Mouse (Mus musculus): ENCODE results near the gene Pitpnb. TPM values are rescaled to one million over a fixed set of nuclear protein-coding genes. Genes with fewer than 3 reads are reported as not detected.

Pitpnb gene
- total RNA-seq, 2 experiments from 2014 or later, result 67.2 to 67.7 TPM

DNA sequence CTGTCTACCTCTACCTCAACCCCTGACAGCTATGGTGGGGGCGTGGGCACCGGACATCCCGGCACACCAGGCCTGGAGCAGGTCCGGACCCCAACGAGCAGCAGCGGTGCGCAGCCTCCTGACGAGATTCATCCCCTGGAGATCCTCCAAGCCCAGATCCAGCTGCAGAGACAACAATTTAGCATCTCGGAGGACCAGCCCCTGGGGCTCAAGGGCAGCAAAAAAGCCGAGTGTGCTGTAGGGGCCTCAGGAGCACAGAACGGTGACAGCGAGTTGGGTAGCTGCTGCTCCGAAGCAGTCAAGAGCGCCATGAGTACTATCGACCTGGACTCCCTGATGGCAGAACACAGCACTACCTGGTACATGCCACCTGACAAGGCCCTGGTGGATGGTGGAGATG is 90.9 kb downstream of the Pitpnb start:
- DNase-seq, result no peak

DNA sequence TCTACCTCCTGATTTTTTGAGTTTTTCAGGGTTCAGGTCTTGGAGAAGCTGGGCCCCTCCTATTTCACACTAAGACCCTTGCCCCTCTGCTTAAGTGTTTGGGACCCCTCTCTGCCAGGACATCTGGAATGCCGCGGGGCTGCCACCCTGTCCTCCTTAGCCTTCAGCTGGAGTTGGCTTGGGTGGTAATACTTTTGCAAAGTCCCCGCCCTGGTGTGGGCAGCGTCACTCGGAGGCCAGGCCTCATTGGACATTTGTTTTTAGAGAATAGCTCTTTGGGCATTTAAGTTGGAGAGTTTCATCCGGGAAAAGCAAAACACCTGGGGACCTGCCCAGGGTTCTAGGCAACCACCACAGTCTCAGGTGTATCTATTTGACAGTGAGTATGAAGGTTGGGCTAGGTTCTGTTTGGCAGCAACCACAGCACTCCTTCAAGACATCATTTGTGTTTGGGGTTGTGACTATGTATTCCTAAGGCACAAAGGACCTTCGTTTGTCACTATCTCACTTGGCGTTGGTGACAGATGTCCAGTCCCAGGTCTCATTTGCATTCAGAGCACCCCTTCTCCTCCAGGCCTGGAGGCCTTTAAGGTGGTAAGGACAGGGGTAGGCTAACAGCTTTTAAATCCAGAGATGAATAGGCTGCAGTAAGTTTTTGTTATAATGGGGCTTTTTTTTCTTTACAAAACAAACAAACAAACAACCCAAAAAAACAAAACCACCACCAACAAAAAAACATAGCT is 91.7 kb downstream of the Pitpnb start:
- DNase-seq, result no peak

DNA sequence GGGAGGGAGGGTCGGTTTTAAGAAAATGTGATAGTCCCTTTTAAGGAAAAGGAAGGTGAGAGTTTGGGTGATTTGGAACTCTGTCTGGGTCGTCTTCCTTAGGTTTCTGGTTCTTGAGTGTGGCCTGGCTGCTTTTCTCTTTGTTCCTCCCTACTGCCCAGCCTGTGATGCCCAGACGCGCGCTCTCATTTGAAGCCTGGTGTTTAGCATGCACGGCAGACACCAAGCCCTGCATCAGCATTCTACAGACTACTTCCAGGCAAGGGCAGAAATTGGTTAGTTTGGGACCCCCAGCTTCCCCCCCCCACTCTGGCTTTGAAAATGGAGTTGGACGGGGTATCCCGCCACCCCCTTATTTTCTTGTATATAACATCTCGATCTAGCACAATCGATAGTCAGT is 92.4 kb downstream of the Pitpnb start:
- no peak for DNase-seq

DNA sequence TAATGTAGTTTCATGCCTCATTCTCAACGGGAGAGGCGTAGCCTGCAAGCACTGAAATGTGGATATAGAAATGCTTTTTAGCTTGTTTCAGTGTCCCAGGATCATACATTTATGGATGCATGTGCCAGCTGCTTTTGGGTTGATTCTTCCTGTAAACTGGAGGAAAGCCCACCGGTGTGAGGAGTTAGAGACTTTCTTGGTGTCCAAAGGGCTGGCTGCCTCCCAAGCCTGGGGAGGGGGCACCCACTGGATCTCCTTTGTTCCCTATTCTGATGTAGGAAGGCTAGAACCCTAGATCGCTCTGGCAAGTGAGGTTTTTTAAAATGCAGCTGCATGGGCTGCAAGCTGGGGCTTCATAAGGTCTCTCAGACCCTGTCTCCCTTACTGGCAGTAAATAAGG is 93.1 kb downstream of the Pitpnb start:
- DNase-seq, result no peak

DNA sequence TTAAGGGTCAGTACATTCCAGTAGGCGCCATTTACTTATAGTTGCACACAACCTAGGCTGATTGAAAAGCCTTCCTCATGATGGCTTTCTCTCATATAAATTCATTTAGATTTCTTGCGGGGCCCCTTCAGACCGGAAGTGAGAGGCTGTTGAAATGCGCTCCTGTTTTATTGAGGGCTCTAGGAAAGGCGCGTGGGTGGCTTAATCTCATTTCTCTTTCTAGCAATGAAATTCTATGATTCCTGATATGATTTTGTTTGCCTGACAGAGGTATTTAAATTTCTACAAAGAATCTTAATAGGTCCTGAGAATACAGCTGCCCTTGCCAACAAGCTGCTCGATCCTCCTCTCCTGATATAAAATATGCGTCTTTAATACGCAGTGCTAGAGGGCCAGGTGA is 95.2 kb downstream of the Pitpnb start:
- DNase-seq, result no peak

DNA sequence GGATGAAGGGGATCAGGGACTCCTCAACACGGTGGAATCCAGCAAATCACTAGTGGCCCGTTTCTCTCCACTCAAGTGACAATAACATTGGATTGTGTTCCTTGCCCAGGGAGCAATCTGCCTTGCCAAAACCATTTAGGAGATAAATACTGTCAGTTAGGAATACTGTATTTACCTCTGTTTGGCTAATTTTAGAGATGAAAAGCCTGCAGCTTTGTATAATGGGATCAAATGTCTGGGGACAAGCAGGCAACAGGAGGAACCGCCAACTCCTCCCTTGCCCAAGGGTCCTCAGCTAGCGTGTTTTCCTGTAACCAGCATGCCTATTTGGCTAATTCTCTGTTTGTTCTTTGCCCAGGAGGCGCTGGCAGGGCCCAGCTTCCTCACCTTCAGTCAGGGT is 95.7 kb downstream of the Pitpnb start:
- no peak for DNase-seq

DNA sequence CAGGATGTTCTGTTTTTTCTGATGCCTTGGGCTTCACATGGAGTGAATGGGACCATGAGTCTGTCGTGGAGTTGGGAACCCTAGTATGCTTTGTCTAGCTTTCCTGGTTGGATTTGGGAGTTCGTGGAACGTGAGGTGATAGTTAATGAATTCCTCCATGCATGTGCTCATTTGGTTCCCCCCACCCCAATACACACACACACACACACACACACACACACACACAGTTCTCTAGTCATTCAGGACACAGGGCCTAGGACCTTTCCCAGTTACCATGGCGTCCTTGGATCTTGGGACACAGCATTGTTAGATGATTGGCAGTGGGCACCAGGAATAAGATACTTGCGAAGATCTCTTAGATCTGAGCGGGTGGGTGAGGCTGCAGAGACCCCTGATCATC is 98.3 kb downstream of the Pitpnb start:
- no peak for DNase-seq

DNA sequence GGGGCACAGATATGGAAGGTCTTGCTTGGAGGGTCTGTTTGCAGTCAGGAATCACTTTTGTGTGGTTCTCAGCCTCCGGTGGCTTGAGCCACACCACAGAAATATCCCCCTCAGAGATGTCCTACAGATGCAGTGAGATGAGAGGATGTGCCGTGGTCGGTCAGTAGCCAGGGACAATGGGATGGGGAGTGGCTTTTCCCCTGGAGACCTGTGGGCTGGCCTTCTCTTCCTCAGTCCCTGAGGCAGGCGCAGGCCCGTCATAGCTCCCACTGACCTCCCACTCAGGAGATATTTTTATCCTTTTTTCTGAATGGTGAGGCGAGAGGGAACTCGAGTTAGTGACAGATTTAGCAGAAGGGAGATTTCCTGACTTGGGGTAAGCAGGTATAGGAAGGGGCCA is 99.2 kb downstream of the Pitpnb start:
- DNase-seq, result no peak

DNA sequence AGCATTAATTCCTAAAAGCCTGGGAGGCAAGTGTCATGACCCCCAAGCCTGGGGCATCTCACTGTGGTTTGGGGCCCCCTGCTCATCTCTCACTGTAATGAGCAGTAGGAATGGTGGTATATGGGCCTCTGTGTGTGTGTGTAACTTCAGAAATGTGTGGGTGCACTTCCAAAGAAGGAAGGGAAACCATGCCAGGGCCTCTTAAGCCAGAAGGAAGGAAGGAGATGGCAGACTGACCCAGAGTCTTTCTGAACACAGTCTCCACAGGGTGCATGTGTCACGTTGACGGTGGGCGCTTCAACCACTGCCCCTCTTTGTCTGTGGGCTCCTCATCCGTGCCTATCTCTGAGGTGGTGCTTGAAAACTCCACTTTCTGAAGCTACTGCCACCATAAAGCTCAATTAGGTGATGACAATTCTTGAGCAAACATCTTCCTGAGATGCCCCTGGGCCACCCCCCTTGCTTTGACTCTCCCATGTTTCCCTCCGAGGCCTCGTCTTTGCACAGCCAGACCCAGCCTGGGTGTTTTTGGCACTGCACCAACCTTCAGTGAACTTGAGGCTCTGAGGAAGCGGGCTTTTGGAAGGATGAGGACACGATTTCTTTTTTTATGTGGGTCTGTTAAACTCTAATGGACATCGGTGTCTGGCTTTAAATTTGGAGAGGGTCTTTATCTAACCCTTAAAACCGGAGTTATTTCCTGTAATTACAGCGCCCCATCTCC is 100.6 kb downstream of the Pitpnb start:
- DNase-seq, result peak; percentile 32

DNA sequence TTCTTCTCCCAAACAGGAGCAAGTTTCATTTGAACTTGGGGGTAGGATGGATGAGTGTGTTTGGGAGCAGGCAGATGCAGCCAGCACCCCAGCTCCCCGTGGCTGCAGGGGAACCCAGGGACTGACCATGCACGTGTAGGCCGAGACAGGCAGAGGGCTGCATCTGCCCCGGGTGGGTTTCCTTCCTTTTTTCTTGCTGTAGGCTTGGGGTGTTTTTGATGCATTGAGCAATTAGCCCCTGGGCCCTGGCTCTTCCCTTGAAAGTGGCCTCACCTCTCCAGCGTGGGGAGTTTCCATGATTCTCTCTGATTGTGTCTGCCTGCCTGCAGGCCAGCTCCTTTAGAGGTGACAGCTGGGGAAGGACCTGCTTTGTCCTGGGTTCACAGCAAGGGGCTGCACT is 102.3 kb downstream of the Pitpnb start:
- no peak for DNase-seq

DNA sequence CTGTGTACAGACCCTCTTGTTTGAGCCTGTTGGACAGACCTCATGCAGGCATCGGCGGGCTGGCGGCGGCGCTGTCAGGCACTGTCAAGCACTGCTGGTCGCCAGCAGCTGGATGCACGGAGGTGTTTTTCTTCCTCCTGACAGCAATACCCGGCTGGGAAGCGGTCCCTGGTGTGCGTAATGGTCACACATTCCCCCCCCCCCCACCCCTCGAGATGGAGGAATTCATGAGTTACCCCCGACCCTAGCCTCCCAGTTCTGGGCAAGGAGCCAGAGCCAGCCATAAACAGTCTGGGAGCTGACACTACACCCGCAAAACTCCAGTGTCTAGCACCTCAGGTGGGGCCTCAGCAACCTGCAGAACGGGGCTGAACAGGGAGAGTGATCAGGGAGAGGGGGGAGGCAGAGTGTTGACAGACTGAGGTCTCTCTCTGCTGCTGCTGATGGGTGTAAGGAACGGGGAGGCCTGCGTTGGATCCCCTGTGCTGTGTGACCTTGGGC is 103.8 kb downstream of the Pitpnb start:
- DNase-seq, result no peak

DNA sequence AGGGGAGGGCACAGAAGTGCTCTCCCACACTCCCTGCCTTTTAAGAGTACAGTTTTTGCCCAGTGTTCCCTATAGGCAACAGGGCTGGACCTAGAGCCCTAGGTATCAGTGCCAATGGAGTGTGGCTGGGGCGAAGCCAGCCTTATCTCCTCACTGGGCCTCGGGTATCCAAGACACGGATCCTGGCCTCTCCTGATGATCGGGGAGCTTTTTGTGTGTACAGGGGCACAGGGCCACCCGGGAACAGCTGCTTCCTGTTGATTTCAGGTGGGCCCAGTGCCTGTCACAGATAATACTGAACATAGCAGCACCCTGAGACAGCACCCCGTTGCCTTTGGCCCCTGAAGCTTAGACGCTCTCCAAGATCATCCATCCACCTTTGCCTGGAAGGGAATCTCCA is 105.7 kb downstream of the Pitpnb start:
- DNase-seq, result no peak

DNA sequence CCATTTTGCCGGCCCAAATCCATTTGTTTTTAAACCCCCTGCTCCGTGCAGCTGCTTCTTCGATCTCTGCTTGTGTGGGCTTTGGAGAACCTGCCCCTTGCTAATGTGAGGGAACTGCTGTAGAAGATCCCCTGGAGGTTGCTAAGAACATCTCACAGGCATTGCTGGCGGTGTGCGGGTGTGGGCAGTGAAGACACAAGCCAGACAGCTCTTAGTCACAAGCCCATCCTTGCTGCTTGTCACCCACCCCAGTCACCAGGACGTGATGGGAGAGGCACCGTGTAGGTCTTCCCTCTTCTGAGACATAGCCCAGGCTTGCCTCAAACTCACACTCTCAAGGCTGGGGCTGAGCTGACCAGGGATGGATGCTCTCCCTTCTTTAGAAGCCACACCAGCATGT is 106.6 kb downstream of the Pitpnb start:
- DNase-seq, result no peak

Other genes starting within 250 kb of the Pitpnb start
- gene Mn1, start 86.6 kb downstream of the Pitpnb start, total RNA-seq (2021), result 1 to 10 TPM; 6.4 to 8.5 TPM

All from adrenal gland, postnatal 10 days (tissue).